Mouse (Mus musculus) G1E (cell line): ENCODE measurements around the gene Sptlc2.

Experiments used
- CTCF ChIP-seq: IDR thresholded peaks from 2 replicates; pipeline ENCODE4 v1.5.1; 2012; ENCODE audit warnings: low read depth, low read length, inconsistent platforms, mixed read lengths
- GATA1 ChIP-seq: IDR thresholded peaks from 2 replicates; pipeline ENCODE4 v1.6.1; 2012; ENCODE audit warnings: borderline replicate concordance, low read length, inconsistent platforms, mixed read lengths

DNA sequence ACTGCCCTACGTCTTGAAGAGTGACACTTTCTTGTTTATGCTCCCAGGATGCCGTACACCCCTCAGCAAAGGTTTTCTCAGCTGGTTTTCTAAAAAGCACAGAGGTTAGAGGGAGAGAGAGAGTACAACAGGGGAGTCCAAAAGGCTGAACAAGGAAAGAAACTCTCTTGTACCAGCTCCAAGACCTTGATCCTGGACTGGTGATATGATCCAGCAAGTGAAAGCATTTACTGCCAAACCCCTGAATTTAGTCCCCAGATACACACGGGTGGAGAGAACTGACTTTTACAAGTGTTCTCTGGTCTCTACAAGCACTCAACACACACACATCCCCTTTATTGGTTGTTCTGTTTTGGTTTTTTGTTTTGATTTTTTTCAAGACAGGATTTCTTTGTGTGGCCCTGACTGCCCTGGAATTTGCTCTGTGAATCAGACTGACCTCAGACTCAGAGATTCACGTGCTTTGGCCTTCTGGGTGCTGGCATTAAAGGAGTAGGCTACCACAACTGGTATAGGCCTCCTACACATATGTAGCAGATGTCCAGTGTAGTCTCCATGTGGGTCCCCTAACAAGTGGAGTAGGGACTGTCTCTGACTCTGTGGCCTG is 9.8 kb upstream of the Sptlc2 start:
- TF ChIP-seq CTCF (no peak), GATA1 (no peak)
